Mouse (Mus musculus) embryonic facial prominence, embryonic 13.5 days (tissue): ENCODE measurements around the gene Tspan3. TPM values are rescaled to one million over a fixed set of nuclear protein-coding genes. Genes with fewer than 3 reads are reported as not detected.

ENCODE experiments used
- ATAC-seq: fragments of 200-750 bp; cut with Nextera tagmentation; 2 replicates; pipeline ENCODE4 v1.8.0; 2017; ENCODE audit warnings: low read depth; ENCODE audit not compliant: insufficient number of reproducible peaks, insufficient read depth, low FRiP score, low TSS enrichment
- H3K27ac ChIP-seq: fragments of 300-500 bp; sonication (generic); 2 replicates; pipeline ENCODE4 v1.5.1; 2015; ENCODE audit warnings: moderate library complexity, mild to moderate bottlenecking, inconsistent platforms
- H3K27me3 ChIP-seq: fragments of 300-500 bp; sonication (generic); 2 replicates; pipeline ENCODE4 v1.6.1; 2015; ENCODE audit warnings: mild to moderate bottlenecking, inconsistent platforms
- H3K36me3 ChIP-seq: fragments of 300-500 bp; sonication (generic); 2 replicates; pipeline ENCODE4 v1.6.1; 2015; ENCODE audit warnings: mild to moderate bottlenecking, inconsistent platforms
- H3K4me1 ChIP-seq: fragments of 300-500 bp; sonication (generic); 2 replicates; pipeline ENCODE4 v1.6.1; 2015; ENCODE audit warnings: inconsistent platforms
- H3K4me2 ChIP-seq: fragments of 300-500 bp; sonication (generic); 2 replicates; pipeline ENCODE4 v1.6.1; 2015; ENCODE audit warnings: moderate library complexity, mild to moderate bottlenecking, inconsistent platforms
- H3K4me3 ChIP-seq: fragments of 300-500 bp; sonication (generic); 2 replicates; pipeline ENCODE4 v1.5.1; 2015; ENCODE audit warnings: mild to moderate bottlenecking, inconsistent platforms
- H3K9ac ChIP-seq: fragments of 300-500 bp; sonication (generic); 2 replicates; pipeline ENCODE4 v1.6.1; 2015; ENCODE audit warnings: mild to moderate bottlenecking, inconsistent platforms
- H3K9me3 ChIP-seq: fragments of 300-500 bp; sonication (generic); 2 replicates; pipeline ENCODE4 v1.6.1; 2016; ENCODE audit warnings: inconsistent platforms
- WGBS: fragments of 180-500 bp; shearing (Covaris S2); methylation state at CpG from one replicate; pipeline ENCODE4 v1.1.7; 2015; ENCODE audit warnings: mixed read lengths; 5-methylcytosine and 5-hydroxymethylcytosine counted together
- polyA plus RNA-seq: library from polyadenylated mRNA; unstranded; fragments of >200 nt; fragmentation: Nextera tagmentation; extraction: Ambion mirVana; gene quantifications from 2 replicates; pipeline ENCODE4 v1.2.1, GENCODE M21; 2015

Gene Tspan3
- polyA plus RNA-seq, 1 experiment from 2014 or later: 480 TPM

GRCm38 (mm10) chr9:56191498-56192455 lies 26.5 kb upstream of the Tspan3 start:
- H3K27me3 ChIP-seq: no peaks in the 10 kb centered on the region
- H3K27ac ChIP-seq: no peak overlapping the region; the same call in 1 of the 2 replicates
- WGBS: 63% methylated on average over 11 of the region's 11 CpGs
- H3K36me3 ChIP-seq: no peaks in the 10 kb centered on the region
- 0 out of 2 replicates have a peak, but pooled peaks have one; percentile 43 for ATAC-seq
- peaks cover 20% of the 10 kb centered on the region for H3K4me1 ChIP-seq
- H3K9ac ChIP-seq: no peak overlapping the region
- H3K4me2 ChIP-seq: no peak overlapping the region
- no peaks in the 10 kb centered on the region for H3K9me3 ChIP-seq
- no peak overlapping the region for H3K4me3 ChIP-seq

GRCm38 (mm10) chr9:56180118-56180781 lies 15.0 kb upstream of the Tspan3 start:
- no peak for ATAC-seq
- H3K27ac ChIP-seq: no peak overlapping the region
- H3K9ac ChIP-seq: no peak overlapping the region
- H3K4me2 ChIP-seq: no peak overlapping the region
- H3K27me3 ChIP-seq: no peaks in the 10 kb centered on the region
- 36% methylated on average over 8 of the region's 8 CpGs for WGBS
- H3K4me3 ChIP-seq: no peak overlapping the region
- no peaks in the 10 kb centered on the region for H3K9me3 ChIP-seq
- no peaks in the 10 kb centered on the region; the same call in 1 of the 2 replicates for H3K4me1 ChIP-seq
- no peaks in the 10 kb centered on the region for H3K36me3 ChIP-seq

- H3K4me1 ChIP-seq: no peaks in the 10 kb centered on the region; the same call in 1 of the 2 replicates
- no peaks in the 10 kb centered on the region for H3K9me3 ChIP-seq
- ATAC-seq: no peak
- H3K27ac ChIP-seq: no peak overlapping the region
- no peak overlapping the region for H3K9ac ChIP-seq
- no peak overlapping the region for H3K4me2 ChIP-seq
- no peaks in the 10 kb centered on the region for H3K36me3 ChIP-seq
- no peaks in the 10 kb centered on the region for H3K27me3 ChIP-seq
- WGBS: 79% methylated on average over 6 of the region's 6 CpGs
- no peak overlapping the region for H3K4me3 ChIP-seq
These were observed 14.3 kb upstream of the Tspan3 start for GRCm38 (mm10) chr9:56179416-56180117.

GRCm38 (mm10) chr9:56177354-56177753 lies 12.1 kb upstream of the Tspan3 start:
- no peaks in the 10 kb centered on the region for H3K36me3 ChIP-seq
- no peak overlapping the region for H3K4me2 ChIP-seq
- no peak overlapping the region for H3K4me3 ChIP-seq
- H3K27ac ChIP-seq: no peak overlapping the region
- no peaks in the 10 kb centered on the region; the same call in 1 of the 2 replicates for H3K4me1 ChIP-seq
- H3K27me3 ChIP-seq: no peaks in the 10 kb centered on the region
- WGBS: 67% methylated on average over 4 of the region's 4 CpGs
- H3K9me3 ChIP-seq: no peaks in the 10 kb centered on the region
- no peak for ATAC-seq
- no peak overlapping the region for H3K9ac ChIP-seq

- Histone ChIP-seq H3K36me3 (no peaks in the 10 kb centered on the region), H3K27me3 (no peaks in the 10 kb centered on the region), H3K4me1 (no peaks in the 10 kb centered on the region; the same call in 1 of the 2 replicates), H3K9me3 (no peaks in the 10 kb centered on the region), H3K27ac (no peak overlapping the region), H3K4me3 (no peak overlapping the region), H3K9ac (no peak overlapping the region), H3K4me2 (no peak overlapping the region)
- ATAC-seq: no peak
- 83% methylated on average over 3 of the region's 3 CpGs for WGBS
These were observed 10.0 kb upstream of the Tspan3 start for GRCm38 (mm10) chr9:56175316-56175715.

GRCm38 (mm10) chr9:56167690-56168089 lies 2.4 kb upstream of the Tspan3 start:
- no peak overlapping the region for H3K4me2 ChIP-seq
- WGBS: 33% methylated on average over 6 of the region's 6 CpGs
- no peaks in the 10 kb centered on the region for H3K36me3 ChIP-seq
- no peak overlapping the region for H3K9ac ChIP-seq
- no peaks in the 10 kb centered on the region for H3K9me3 ChIP-seq
- H3K27ac ChIP-seq: no peak overlapping the region
- H3K4me1 ChIP-seq: peaks cover 17% of the 10 kb centered on the region
- H3K27me3 ChIP-seq: no peaks in the 10 kb centered on the region
- no peak for ATAC-seq
- no peak overlapping the region for H3K4me3 ChIP-seq

GRCm38 (mm10) chr9:56166161-56166560 lies 884 bp upstream of the Tspan3 start:
- no peaks in the 10 kb centered on the region for H3K9me3 ChIP-seq
- WGBS: 35% methylated on average over 5 of the region's 5 CpGs
- no peak overlapping the region for H3K9ac ChIP-seq
- H3K4me1 ChIP-seq: peaks cover 23% of the 10 kb centered on the region
- no peak overlapping the region for H3K4me3 ChIP-seq
- H3K4me2 ChIP-seq: no peak overlapping the region
- H3K27me3 ChIP-seq: no peaks in the 10 kb centered on the region
- H3K36me3 ChIP-seq: no peaks in the 10 kb centered on the region
- ATAC-seq: no peak
- peak overlapping the region; percentile 45 for H3K27ac ChIP-seq

- under 1% methylated on average over 79 of the region's 82 CpGs for WGBS
- Histone ChIP-seq H3K9me3 (no peaks in the 10 kb centered on the region), H3K27me3 (no peaks in the 10 kb centered on the region), H3K27ac (peak overlapping the region; percentile 96), H3K4me3 (peak overlapping the region; percentile 98), H3K36me3 (no peaks in the 10 kb centered on the region), H3K9ac (peak overlapping the region; percentile 99), H3K4me2 (peak overlapping the region; percentile 69), H3K4me1 (peaks cover 29% of the 10 kb centered on the region)
- ATAC-seq: peak; percentile 92
These were observed 4.7 kb downstream of the Tspan3 start for GRCm38 (mm10) chr9:56160341-56161141.

- no peak for ATAC-seq
- peak overlapping the region; percentile 69 for H3K4me2 ChIP-seq
- WGBS: 2% methylated on average over 2 of the region's 2 CpGs
- H3K27ac ChIP-seq: no peak overlapping the region
- no peaks in the 10 kb centered on the region for H3K27me3 ChIP-seq
- H3K4me3 ChIP-seq: peak overlapping the region; percentile 98
- H3K9me3 ChIP-seq: no peaks in the 10 kb centered on the region
- H3K36me3 ChIP-seq: no peaks in the 10 kb centered on the region
- peak overlapping the region; percentile 99 for H3K9ac ChIP-seq
- peaks cover 26% of the 10 kb centered on the region for H3K4me1 ChIP-seq
These were observed 5.8 kb downstream of the Tspan3 start for GRCm38 (mm10) chr9:56159456-56159855.

GRCm38 (mm10) chr9:56158077-56158476 lies 7.2 kb downstream of the Tspan3 start:
- 60% methylated on average over 2 of the region's 2 CpGs for WGBS

More at GRCm38 (mm10) chr9:56158077-56158476, 7.2 kb downstream of the Tspan3 start:
- Histone ChIP-seq H3K4me1 (peaks cover 30% of the 10 kb centered on the region), H3K9me3 (no peaks in the 10 kb centered on the region), H3K27ac (no peak overlapping the region), H3K4me2 (peak overlapping the region; percentile 12; the same call in 1 of the 2 replicates), H3K9ac (no peak overlapping the region), H3K4me3 (no peak overlapping the region), H3K27me3 (no peaks in the 10 kb centered on the region), H3K36me3 (no peaks in the 10 kb centered on the region)
- no peak for ATAC-seq
